Comparison of ENCODE assay signal across 8 mouse cellular contexts in the genomic region with DNA sequence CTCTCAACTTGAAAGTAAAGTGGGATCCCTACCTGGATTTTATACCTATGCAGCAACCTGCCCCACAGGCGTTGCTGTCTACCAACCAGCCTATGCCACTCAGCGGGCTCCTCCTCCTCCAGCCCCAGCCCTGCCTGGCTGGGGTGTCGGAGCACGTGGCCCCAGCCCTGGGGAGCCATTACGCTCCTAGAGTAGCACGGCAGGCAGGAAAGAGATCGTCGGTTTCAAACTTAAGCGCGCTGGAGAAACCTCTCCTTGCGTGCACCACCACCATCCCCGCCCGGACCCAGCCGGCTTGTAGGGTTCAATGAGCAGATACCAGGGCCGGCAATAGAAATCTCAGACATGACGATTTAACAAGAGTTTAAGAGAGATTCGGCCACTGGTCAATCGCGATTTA. TPM values are rescaled to one million over a fixed set of nuclear protein-coding genes. Genes with fewer than 3 reads are reported as not detected.
DNase-seq lines count a peak whose midpoint lies in the region; ATAC-seq and TF ChIP-seq lines count a peak whose summit lies in the region.

No protein-coding gene starts in this region.

- peak; percentile 29; the same call in 1 of the 2 replicates for TF ChIP-seq POLR2A in bone marrow, adult 2 months (IDR thresholded peaks at IDR 0.05; ENCODE audit: borderline replicate concordance, control insufficient read depth, low read depth, low read length)

- no peaks in the 10 kb centered on the region for H3K9me3 ChIP-seq in embryonic facial prominence, embryonic 15.5 days (replicated peaks)
- H3K9me3 ChIP-seq in limb, embryonic 12.5 days, result no peaks in the 10 kb centered on the region
- no peaks in the 10 kb centered on the region for H3K9me3 ChIP-seq in midbrain, embryonic 13.5 days

- peak overlapping the region; percentile 90 for H3K4me2 ChIP-seq in embryonic facial prominence, embryonic 15.5 days (replicated peaks)
- peak overlapping the region; percentile 79 for H3K4me2 ChIP-seq in limb, embryonic 12.5 days
- peak overlapping the region; percentile 87 for H3K4me2 ChIP-seq in midbrain, embryonic 13.5 days (replicated peaks)

- peak overlapping the region; percentile 81 for H3K4me3 ChIP-seq in bone marrow, adult 2 months (replicated peaks; ENCODE audit: control insufficient read depth, low read depth, low read length)
- H3K4me3 ChIP-seq in embryonic facial prominence, embryonic 15.5 days (replicated peaks), result peak overlapping the region; percentile 60
- H3K4me3 ChIP-seq in limb, embryonic 12.5 days (replicated peaks), result peak overlapping the region; percentile 79
- H3K4me3 ChIP-seq in midbrain, embryonic 13.5 days (replicated peaks), result peak overlapping the region; percentile 71

- no peaks in the 10 kb centered on the region for H3K27me3 ChIP-seq in embryonic facial prominence, embryonic 15.5 days
- no peaks in the 10 kb centered on the region for H3K27me3 ChIP-seq in limb, embryonic 12.5 days
- H3K27me3 ChIP-seq in midbrain, embryonic 13.5 days, result 0 out of 2 replicates have a peak, but pooled peaks cover 3% of the 10 kb centered on the region

- no peak for TF ChIP-seq CTCF in bone marrow, adult 2 months (IDR thresholded peaks at IDR 0.05; ENCODE audit: control insufficient read depth, insufficient read depth, low read length)

- peaks cover 3% of the 10 kb centered on the region; the same call in 1 of the 2 replicates for H3K4me1 ChIP-seq in bone marrow, adult 2 months (ENCODE audit: control insufficient read depth, insufficient read depth, low read length)
- H3K4me1 ChIP-seq in embryonic facial prominence, embryonic 15.5 days, result peaks cover 48% of the 10 kb centered on the region
- H3K4me1 ChIP-seq in limb, embryonic 12.5 days (replicated peaks), result peaks cover 45% of the 10 kb centered on the region
- peaks cover 26% of the 10 kb centered on the region for H3K4me1 ChIP-seq in midbrain, embryonic 13.5 days (replicated peaks)

- H3K36me3 ChIP-seq in embryonic facial prominence, embryonic 15.5 days, result 0 out of 2 replicates have a peak, but pooled peaks cover 4% of the 10 kb centered on the region
- peaks cover 7% of the 10 kb centered on the region; the same call in 1 of the 2 replicates for H3K36me3 ChIP-seq in limb, embryonic 12.5 days
- no peaks in the 10 kb centered on the region for H3K36me3 ChIP-seq in midbrain, embryonic 13.5 days

- DNase-seq in A20 (ENCODE audit: low read depth, low spot score), result peak; percentile 82
- peak; percentile 56 to 65 for DNase-seq in heart, adult 9 months (ENCODE audit: low spot score in 2 of 2)
- DNase-seq in kidney, adult 9 months, result peak; percentile 87
- DNase-seq in spleen, adult 18-20 months, result peak; percentile 54 to 58

- under 1% methylated on average over 19 of the region's 19 CpGs for WGBS in bone marrow, adult 2 months
- WGBS in embryonic facial prominence, embryonic 15.5 days, result under 1% methylated on average over 19 of the region's 19 CpGs
- under 1% methylated on average over 19 of the region's 19 CpGs for WGBS in limb, embryonic 12.5 days
- under 1% methylated on average over 19 of the region's 19 CpGs for WGBS in midbrain, embryonic 13.5 days

- peak; percentile 43 for ATAC-seq in embryonic facial prominence, embryonic 15.5 days (ENCODE audit: insufficient number of reproducible peaks, low FRiP score, low TSS enrichment, low read depth)
- ATAC-seq in limb, embryonic 12.5 days (ENCODE audit: insufficient number of reproducible peaks, insufficient read depth, low FRiP score, low TSS enrichment, low read depth), result peak; percentile 26; the same call in 1 of the 2 replicates
- ATAC-seq in midbrain, embryonic 13.5 days, result peak; percentile 43

- peak overlapping the region; percentile 55 for H3K9ac ChIP-seq in embryonic facial prominence, embryonic 15.5 days
- peak overlapping the region; percentile 84 for H3K9ac ChIP-seq in limb, embryonic 12.5 days (replicated peaks)
- H3K9ac ChIP-seq in midbrain, embryonic 13.5 days (replicated peaks), result peak overlapping the region; percentile 87

- H3K27ac ChIP-seq in bone marrow, adult 2 months (ENCODE audit: control insufficient read depth, insufficient read depth, low read depth, low read length, poor library complexity), result peak overlapping the region; percentile 38
- peak overlapping the region; percentile 96 for H3K27ac ChIP-seq in embryonic facial prominence, embryonic 15.5 days (replicated peaks)
- H3K27ac ChIP-seq in limb, embryonic 12.5 days, result peak overlapping the region; percentile 95
- H3K27ac ChIP-seq in midbrain, embryonic 13.5 days, result peak overlapping the region; percentile 94

RNA-seq across cellular contexts. Expression of gene Tfap4, which starts 1.7 kb away (rescaled TPM):
- 5.5 and 10.2 TPM in 2 replicates for polyA plus RNA-seq in bone marrow, adult 2 months (2011; ENCODE audit: insufficient read depth, insufficient read length, low replicate concordance, missing spikeins)
- 23.6 and 24.5 TPM in 2 replicates for polyA plus RNA-seq in embryonic facial prominence, embryonic 15.5 days (2015; fragmentation: Nextera tagmentation; extraction: Ambion mirVana)
- 29.1 and 31.0 TPM in 2 replicates for polyA plus RNA-seq in limb, embryonic 12.5 days (2016; fragmentation: Nextera tagmentation; extraction: Ambion mirVana)
- polyA plus RNA-seq in midbrain, embryonic 13.5 days (2015; fragmentation: Nextera tagmentation; extraction: Ambion mirVana), result 10.5 and 11.2 TPM in 2 replicates

RNA-seq across cellular contexts. Expression of gene Srl, which starts 16.3 kb away (rescaled TPM):
- 1.2 and 3.0 TPM in 2 replicates for polyA plus RNA-seq in bone marrow, adult 2 months (2011; ENCODE audit: insufficient read depth, insufficient read length, low replicate concordance, missing spikeins)
- 42.1 and 52.8 TPM in 2 replicates for polyA plus RNA-seq in embryonic facial prominence, embryonic 15.5 days (2015; fragmentation: Nextera tagmentation; extraction: Ambion mirVana)
- 36.9 and 40.7 TPM in 2 replicates for polyA plus RNA-seq in limb, embryonic 12.5 days (2016; fragmentation: Nextera tagmentation; extraction: Ambion mirVana)
- 20.5 and 21.6 TPM in 2 replicates for polyA plus RNA-seq in midbrain, embryonic 13.5 days (2015; fragmentation: Nextera tagmentation; extraction: Ambion mirVana)

RNA-seq across cellular contexts. Expression of gene Glis2, which starts 36.6 kb away (rescaled TPM):
- polyA plus RNA-seq in bone marrow, adult 2 months (2011; ENCODE audit: insufficient read depth, insufficient read length, low replicate concordance, missing spikeins), result 1.2 and 4.9 TPM in 2 replicates
- 33.2 and 33.4 TPM in 2 replicates for polyA plus RNA-seq in embryonic facial prominence, embryonic 15.5 days (2015; fragmentation: Nextera tagmentation; extraction: Ambion mirVana)
- 28.4 and 32.6 TPM in 2 replicates for polyA plus RNA-seq in limb, embryonic 12.5 days (2016; fragmentation: Nextera tagmentation; extraction: Ambion mirVana)
- polyA plus RNA-seq in midbrain, embryonic 13.5 days (2015; fragmentation: Nextera tagmentation; extraction: Ambion mirVana), result 20.0 and 26.3 TPM in 2 replicates

Comparison
In these comparisons a context has a peak if more than half of its experiments do, and no peak if none do; other contexts are left out.
1. Peak in every context shown above with its lines: DNase-seq, ATAC-seq, H3K4me3 ChIP-seq and H3K27ac ChIP-seq.
2. H3K27ac ChIP-seq: peak in every context shown above with its lines; median percentile 96 in embryonic facial prominence, embryonic 15.5 days; 95 in limb, embryonic 12.5 days; 94 in midbrain, embryonic 13.5 days; 38 in bone marrow, adult 2 months.